Mouse (Mus musculus) ES-Bruce4 (cell line): ENCODE measurements around the gene Gm28374. TPM values are rescaled to one million over a fixed set of nuclear protein-coding genes. Genes with fewer than 3 reads are reported as not detected.
A peak's percentile ranks its signal among the peaks of the same experiment; 100 is the strongest.

Source experiments
- H3K27ac ChIP-seq: 2 replicates; pipeline ENCODE4 v1.5.1; 2012; ENCODE audit warnings: low read length, inconsistent platforms; ENCODE audit not compliant: insufficient read depth
- H3K27me3 ChIP-seq: 2 replicates; pipeline ENCODE4 v1.6.1; 2012; ENCODE audit warnings: mild to moderate bottlenecking, low read length, inconsistent platforms; ENCODE audit not compliant: control insufficient read depth, poor library complexity, insufficient read depth, severe bottlenecking
- H3K36me3 ChIP-seq: 2 replicates; pipeline ENCODE4 v1.6.1; 2012; ENCODE audit warnings: inconsistent platforms, mild to moderate bottlenecking, low read length, moderate library complexity; ENCODE audit not compliant: control insufficient read depth, poor library complexity, insufficient read depth, severe bottlenecking
- H3K4me1 ChIP-seq: one replicate; pipeline ENCODE4 v1.8.1; 2011; ENCODE audit warnings: low read length; ENCODE audit not compliant: control insufficient read depth, insufficient read depth
- H3K4me3 ChIP-seq: 2 replicates; pipeline ENCODE4 v1.5.1; 2011; ENCODE audit warnings: low read depth, mild to moderate bottlenecking, low read length
- H3K9ac ChIP-seq: 2 replicates; pipeline ENCODE4 v1.6.1; 2012; ENCODE audit warnings: low read depth, mild to moderate bottlenecking, inconsistent platforms; ENCODE audit not compliant: poor library complexity, severe bottlenecking
- H3K9me3 ChIP-seq: replicated peaks from 2 replicates; pipeline ENCODE4 v1.6.1; 2012; ENCODE audit warnings: mild to moderate bottlenecking, low read length, inconsistent platforms; ENCODE audit not compliant: control insufficient read depth, poor library complexity, insufficient read depth, severe bottlenecking
- CTCF ChIP-seq: IDR thresholded peaks from one replicate; pipeline ENCODE4 v1.8.1; 2011; ENCODE audit warnings: low read depth, low read length
- EP300 ChIP-seq: IDR thresholded peaks from 2 replicates; pipeline ENCODE4 v1.6.1; 2011; ENCODE audit warnings: low read depth, low read length; ENCODE audit not compliant: insufficient read depth
- POLR2A ChIP-seq: IDR thresholded peaks from one replicate; pipeline ENCODE4 v1.8.1; 2011; ENCODE audit warnings: low read length; ENCODE audit not compliant: insufficient read depth
- polyA plus RNA-seq: library from polyadenylated mRNA; stranded (reverse); fragments of >200 nt; gene quantifications from 2 replicates; pipeline ENCODE4 v1.2.4, GENCODE M21; 2011; ENCODE audit warnings: low read depth; ENCODE audit not compliant: missing spikeins, insufficient read depth, insufficient read length

The Gm28374 gene
- polyA plus RNA-seq, 1 experiment = not detected

- no peaks in the 10 kb centered on the region for H3K36me3 ChIP-seq
- peaks cover 2% of the 10 kb centered on the region for H3K4me1 ChIP-seq
- no peaks in the 10 kb centered on the region for H3K27me3 ChIP-seq
- peak within 1 kb of the TSS; percentile 82 for H3K4me3 ChIP-seq
- TF ChIP-seq CTCF (no peak), POLR2A (peak; percentile 54), EP300 (no peak)
- no peaks in the 10 kb centered on the region for H3K9me3 ChIP-seq
- peak within 1 kb of the TSS; percentile 30; the same call in 1 of the 2 replicates for H3K27ac ChIP-seq
- H3K9ac ChIP-seq = peak within 1 kb of the TSS; percentile 74
Measured at GRCm38 (mm10) chr19:6067724-6068415, 14.2 kb downstream of the Gm28374 start, which contains the start of gene Tm7sf2. Gene Tm7sf2, minus strand, starts transcription at chr19:6068373.

GRCm38 (mm10) chr19:6067011-6067723 lies 14.9 kb downstream of the Gm28374 start:
- Histone ChIP-seq H3K9ac (peak overlapping the region; percentile 74), H3K36me3 (no peaks in the 10 kb centered on the region), H3K9me3 (no peaks in the 10 kb centered on the region), H3K4me1 (peaks cover 2% of the 10 kb centered on the region), H3K4me3 (peak overlapping the region; percentile 82), H3K27me3 (no peaks in the 10 kb centered on the region), H3K27ac (peak overlapping the region; percentile 30; the same call in 1 of the 2 replicates)
- peak; percentile 41; the same call in 1 of the 2 replicates for TF ChIP-seq EP300
- peak; percentile 97 for TF ChIP-seq CTCF
- no peak for TF ChIP-seq POLR2A

GRCm38 (mm10) chr19:6066571-6066970 lies 15.5 kb downstream of the Gm28374 start:
- Histone ChIP-seq H3K4me1 (peaks cover 2% of the 10 kb centered on the region), H3K27ac (no peak overlapping the region), H3K36me3 (no peaks in the 10 kb centered on the region), H3K9me3 (no peaks in the 10 kb centered on the region), H3K27me3 (no peaks in the 10 kb centered on the region), H3K4me3 (peak overlapping the region; percentile 44), H3K9ac (peak overlapping the region; percentile 74)
- TF ChIP-seq EP300 (no peak), POLR2A (no peak), CTCF (no peak)

GRCm38 (mm10) chr19:6063081-6063480 lies 19.0 kb downstream of the Gm28374 start:
- no peak overlapping the region for H3K4me3 ChIP-seq
- no peaks in the 10 kb centered on the region for H3K9me3 ChIP-seq
- peaks cover 15% of the 10 kb centered on the region for H3K36me3 ChIP-seq
- H3K27ac ChIP-seq = no peak overlapping the region
- peaks cover under 1% of the 10 kb centered on the region for H3K4me1 ChIP-seq
- no peak overlapping the region for H3K9ac ChIP-seq
- no peaks in the 10 kb centered on the region for H3K27me3 ChIP-seq
- TF ChIP-seq EP300 (no peak), POLR2A (no peak), CTCF (no peak)

GRCm38 (mm10) chr19:6062418-6062817 lies 19.6 kb downstream of the Gm28374 start:
- H3K27ac ChIP-seq = no peak overlapping the region
- peak overlapping the region; percentile 90 for H3K9ac ChIP-seq
- H3K4me3 ChIP-seq = peak overlapping the region; percentile 97; the same call in 1 of the 2 replicates

More at GRCm38 (mm10) chr19:6062418-6062817, 19.6 kb downstream of the Gm28374 start:
- Histone ChIP-seq H3K9me3 (no peaks in the 10 kb centered on the region), H3K27me3 (no peaks in the 10 kb centered on the region), H3K4me1 (no peaks in the 10 kb centered on the region), H3K36me3 (peaks cover 15% of the 10 kb centered on the region)
- TF ChIP-seq CTCF (no peak), POLR2A (no peak), EP300 (no peak)
